Mouse (Mus musculus): ENCODE data around the gene Ifrd2.
A peak's percentile ranks its signal among the peaks of the same experiment; 100 is the strongest.

The Ifrd2 gene

GRCm38 (mm10) chr9:107624951-107625350 is 37.5 kb downstream of the Ifrd2 start:
- no peak for DNase-seq (ENCODE audit: low spot score)

DNA sequence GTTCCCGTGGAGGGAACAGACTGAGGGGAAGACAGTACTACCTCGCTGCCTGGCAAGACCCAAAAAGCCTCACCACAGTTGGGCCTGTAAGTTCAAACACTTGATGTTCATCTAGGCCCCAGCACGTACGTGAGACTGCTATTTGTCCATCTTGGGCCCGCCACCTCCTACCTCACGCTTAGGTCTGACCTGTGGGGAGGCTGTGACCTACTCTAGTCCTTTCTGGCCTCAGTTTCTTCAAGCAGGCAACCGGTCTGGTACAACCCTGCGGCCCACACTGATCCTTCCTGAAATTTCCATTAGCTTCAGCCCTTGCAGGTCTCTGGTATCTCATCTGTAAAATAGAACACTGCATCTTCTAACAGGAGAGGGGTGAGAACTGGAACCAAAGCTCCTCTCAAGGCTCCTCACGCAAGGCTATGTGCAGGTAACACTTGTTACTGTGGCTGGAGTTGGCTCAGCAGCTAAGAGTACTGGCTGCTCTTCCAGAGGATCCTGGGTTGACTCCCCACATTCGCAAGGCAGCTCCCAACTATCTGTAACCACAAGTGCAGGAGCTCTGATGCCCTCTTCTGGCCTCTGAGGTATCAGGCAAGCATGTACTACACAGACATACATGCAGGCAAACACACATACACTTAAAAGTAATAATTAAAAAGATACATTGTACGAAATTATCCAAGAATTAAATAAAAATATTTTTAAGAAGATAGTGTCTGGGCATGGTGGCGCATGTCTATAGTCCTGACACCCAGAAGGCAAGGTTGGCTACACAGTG is 38.1 kb downstream of the Ifrd2 start:
- no peak for DNase-seq (ENCODE audit: low spot score)

DNA sequence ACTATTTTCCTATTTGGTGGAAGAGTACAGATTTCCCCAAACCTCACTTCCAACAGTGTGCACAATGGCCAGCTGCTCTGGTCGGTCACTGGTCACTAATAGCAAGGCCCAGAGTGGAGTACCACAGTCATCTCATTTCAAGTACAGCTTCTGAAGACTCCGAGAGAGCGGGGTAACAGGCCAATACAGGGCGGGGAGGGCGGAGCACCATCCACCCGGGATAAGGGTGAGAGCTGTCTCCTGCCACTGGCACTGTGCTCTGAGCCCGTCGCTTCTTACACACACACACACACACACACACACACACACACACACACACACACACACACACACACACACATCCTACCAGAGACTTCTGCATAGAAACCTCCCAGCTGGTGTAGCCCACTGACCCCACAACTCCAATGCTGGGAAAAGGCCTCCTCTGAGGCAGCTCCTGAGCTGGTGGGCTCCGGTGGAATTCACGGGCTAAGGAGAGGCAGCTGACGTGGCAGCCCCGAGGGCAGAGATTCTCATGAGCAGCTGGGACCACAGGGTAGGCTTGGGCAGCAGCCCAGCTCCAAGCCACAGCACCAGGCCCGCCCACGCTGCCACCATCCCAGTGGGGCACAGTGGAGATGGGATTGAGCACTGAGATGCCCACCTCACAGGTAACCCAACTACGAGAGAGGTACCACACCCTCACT is 38.9 kb downstream of the Ifrd2 start:
- DNase-seq (ENCODE audit: low spot score): no peak

DNA sequence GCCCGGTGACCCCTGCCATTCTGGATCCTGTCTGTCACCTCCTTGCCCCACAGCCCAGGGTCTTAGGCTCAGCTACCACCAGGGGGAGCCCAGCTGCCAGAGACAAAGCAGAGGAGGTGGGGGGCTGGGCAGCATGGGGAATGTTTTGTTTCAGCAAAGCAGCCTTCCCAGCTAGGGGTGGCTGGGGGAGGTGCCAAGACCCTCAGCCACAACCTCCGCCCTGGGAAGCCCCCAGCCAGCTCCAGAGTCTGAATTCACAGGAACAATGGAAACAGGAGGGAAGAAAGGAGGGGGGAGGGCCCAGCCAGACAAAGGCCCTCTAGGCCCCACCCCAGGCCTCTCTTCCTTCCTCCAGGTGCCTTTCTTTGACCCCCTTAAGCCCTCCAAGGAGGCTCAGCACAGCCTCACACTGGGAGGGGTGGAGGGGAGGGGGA is 39.4 kb downstream of the Ifrd2 start:
- peak; percentile 81 for DNase-seq (ENCODE audit: low spot score)

DNA sequence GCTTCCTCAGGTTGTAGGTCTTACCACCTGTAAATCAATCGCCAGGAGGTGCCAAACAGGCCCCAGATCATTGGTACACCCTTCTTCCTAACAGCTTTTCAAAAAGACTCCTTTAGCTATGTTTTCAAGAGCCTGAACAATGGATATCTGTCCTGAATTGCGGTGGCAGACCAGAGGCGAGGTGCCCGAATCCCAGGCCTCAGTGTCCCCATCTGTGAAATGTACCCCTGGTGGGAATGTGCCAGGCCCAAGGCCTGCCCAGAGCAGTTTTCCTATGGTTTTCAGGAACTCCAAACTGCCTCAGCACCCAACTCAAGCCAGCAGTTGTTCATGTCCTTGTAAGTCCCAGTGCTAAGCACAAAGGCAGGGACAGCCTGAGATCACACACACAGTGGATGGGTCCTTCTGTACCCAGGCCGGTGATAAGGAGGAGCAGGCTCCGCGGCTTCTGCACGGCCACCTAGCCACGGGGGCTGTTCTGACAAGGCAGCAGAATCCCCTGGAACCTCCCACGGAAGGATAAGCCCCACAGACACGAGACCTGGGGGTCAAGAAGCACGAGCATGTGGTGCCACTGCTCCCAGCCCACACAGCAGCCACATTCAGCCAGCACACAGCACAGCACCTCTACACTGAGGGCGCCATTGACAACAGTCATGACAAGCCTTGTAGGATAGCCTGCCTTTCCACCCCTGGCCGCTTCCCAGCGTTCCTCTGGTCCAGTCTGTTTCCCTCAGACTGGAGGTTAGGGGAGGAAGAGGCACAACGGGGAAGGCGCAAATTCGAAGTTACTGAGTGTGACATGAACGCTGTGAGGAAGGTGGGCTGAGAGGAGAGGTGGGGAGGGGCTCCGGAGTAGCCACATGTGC is 40.2 kb downstream of the Ifrd2 start:
- no peak for DNase-seq (ENCODE audit: low spot score)

- no peak for DNase-seq (ENCODE audit: low spot score)
These were observed 41.4 kb downstream of the Ifrd2 start for GRCm38 (mm10) chr9:107628721-107629410.

DNA sequence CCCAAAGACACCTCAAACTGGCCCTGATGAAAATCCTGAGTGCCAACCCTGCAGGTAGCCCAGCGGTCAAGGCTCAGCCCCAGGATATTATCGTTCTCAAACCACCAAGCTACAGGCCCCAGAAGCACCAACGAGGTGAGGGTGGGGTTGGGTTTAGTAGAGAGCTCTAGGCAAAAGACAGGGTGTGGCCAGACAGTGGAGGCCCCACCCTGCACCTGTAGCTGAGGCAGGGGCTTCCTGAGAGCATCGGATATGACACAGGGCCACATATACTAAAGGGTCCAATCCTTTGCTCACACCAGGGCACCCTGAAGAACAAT is 41.9 kb downstream of the Ifrd2 start:
- no peak for DNase-seq (ENCODE audit: low spot score)

DNA sequence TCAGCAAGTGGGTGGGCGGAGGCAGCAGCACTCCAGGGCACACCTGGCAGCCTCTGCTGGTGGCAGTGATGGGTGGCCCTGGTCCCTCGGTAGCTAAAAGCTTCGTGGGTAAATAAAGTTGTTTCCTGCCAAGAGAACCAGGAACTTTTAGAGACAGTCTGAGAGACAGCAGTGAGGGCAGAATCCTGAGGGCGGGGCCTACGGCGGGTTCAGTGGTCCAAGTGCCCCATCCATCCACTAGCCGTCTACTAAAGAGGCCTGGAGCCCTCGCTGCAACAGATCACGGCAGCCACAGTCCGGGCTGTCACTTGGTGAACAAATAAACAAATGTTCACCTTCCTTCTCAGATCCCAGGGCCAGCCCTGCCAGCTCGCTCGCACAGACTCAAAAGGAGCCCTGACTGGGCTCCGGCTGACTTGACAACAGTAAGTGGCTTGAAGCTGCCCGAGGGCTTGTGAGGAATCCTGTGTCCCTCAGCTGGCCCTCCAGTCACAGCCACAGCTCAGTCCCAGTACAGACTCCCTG is 42.5 kb downstream of the Ifrd2 start:
- DNase-seq (ENCODE audit: low spot score): no peak

DNA sequence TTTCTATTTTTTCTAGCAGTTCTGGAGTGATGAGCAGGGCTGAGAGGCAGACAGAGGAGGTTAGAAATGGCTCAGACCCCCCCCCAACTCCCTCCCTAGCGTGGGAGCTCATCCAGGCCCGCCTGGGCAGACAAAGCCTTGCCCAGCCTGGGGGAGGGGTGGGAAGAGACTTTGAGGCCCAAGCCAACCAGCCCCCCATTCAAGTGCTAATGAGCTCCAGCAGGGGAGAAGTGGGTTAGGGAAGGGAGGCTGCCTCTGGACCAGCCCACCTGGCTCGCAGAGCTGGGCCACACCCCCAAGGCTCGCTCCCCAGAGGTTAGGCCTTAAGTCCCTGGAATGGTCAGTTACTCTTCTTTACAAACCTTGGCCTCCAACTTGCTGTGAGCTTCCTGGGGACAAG is 43.1 kb downstream of the Ifrd2 start:
- DNase-seq (ENCODE audit: low spot score): no peak

DNA sequence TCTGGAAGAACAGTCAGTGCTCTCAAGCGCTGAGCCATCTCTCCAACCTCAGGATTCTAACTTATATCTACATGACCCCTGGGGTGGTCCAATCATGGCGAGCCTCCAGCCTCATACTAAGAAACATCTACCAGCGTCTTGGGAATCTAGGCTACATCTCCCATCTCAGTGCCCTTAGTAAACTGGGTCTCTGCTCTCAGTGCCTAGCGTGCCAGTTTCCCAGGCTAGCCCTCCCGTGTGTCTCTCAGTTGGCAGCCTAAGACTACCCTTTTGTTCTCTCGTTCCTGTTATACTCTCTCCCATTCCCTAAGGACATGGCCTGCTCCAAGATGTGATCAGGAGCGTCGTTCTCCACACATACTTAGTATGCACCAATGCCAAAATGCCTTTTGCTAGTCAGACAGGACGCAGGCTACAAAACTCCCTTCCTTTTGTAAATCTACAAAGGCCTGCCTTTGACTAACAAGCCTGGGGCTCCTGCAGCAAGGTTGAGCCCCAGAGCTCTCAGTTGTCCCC is 43.9 kb downstream of the Ifrd2 start:
- DNase-seq (ENCODE audit: low spot score): no peak

- DNase-seq (ENCODE audit: low spot score): no peak
These were observed 44.4 kb downstream of the Ifrd2 start for GRCm38 (mm10) chr9:107631861-107632260.

DNA sequence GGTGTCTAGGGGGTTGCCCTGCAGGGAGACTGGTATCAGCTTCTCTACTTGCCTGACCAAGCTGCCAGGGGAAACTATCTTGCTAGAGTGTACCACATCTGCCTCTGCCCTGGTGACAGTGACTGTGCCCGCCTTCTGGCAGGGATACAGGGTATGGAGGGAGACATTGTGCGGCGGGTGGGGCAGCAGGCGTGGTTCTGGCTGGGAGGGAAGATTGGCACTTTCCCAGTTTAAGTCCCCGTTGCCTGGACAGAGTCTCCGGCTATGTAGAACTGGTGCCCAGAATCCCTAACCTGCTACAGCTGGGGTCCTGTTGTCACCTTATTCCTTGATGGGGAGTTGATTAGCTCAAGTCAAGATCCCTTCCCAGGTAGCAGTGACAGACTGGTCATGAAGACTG is 45.0 kb downstream of the Ifrd2 start:
- DNase-seq (ENCODE audit: low spot score): no peak

GRCm38 (mm10) chr9:107633091-107633660 is 45.7 kb downstream of the Ifrd2 start:
- peak; percentile 73 for DNase-seq (ENCODE audit: low spot score)

DNA sequence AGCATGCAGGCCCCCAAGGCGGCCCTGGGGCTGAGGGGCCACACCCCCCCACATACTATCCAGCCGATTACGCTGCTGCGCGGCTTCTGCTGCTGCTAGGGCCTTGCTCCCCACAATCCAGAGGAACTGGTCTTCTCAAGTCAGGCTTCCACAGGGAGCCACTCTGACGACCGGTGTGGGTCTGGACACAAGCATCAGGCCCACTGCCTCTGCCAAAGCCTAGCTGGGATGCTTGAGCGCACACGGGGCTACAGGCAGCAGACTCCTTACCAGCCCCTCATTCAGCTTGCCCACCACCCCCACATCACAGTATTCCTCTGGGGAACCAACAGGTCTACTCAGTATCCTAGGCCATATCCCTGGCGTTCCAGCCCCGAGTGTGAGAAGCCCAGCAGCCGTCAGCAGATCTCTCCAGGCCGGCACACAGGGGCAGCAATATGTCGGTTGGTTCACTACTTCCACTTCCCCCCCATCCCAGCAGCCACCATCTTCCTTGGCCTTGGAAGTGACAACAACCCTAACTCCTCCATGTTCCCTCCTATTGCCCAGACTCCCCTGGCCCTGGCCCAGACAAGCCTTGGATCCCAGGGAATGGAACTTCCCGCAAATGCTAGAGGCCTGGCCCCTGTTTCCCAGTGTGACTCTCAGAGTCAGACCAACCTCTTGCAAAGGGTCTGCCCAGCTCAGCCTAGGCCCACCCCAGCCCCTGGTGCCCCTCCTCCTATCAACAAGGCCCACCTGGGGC is 46.4 kb downstream of the Ifrd2 start:
- no peak for DNase-seq (ENCODE audit: low spot score)

GRCm38 (mm10) chr9:107634406-107635278 is 47.2 kb downstream of the Ifrd2 start:
- DNase-seq (ENCODE audit: low spot score): no peak

DNA sequence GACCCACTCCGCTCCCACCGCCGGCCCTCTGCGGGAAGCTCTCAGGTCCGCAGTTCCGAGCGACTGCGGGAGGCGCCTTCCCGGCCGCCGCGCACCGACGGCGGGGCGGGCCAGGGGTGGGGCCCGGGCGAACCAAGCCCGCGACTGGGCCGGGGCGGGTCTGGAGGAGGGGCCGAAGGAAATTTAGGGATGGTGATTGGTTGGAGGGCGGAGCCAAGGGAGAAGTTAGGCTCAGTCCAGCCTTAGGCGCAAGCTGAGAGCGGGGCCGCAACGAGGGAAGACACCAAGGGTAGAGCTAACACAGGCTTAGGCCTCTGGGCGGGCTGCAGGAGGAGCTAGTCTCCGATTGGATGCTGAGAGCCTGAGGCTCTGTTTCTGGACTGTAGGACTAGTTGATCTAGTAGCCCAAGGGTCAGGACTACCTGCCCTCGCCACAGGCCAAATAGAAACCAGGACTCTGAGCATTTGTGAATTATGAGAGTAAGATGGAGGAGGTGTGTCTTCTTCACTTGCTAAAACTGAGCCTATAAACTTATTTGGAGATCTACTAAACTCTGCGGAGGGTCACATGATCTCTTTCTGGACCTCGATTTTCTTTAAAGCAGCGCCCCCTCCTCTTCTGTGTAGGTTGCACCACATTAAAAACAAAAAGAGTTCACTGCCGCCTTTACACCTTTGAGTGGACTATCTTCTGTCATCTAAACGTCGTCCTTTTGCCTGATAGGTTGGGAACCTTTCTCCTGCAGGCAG is 48.0 kb downstream of the Ifrd2 start, which contains the start of gene Gnai2:
Gnai2 (minus strand) TSS at position 89 of the 750 bp plus-strand sequence.
- DNase-seq (ENCODE audit: low spot score): peak; percentile 93

- DNase-seq (ENCODE audit: low spot score): no peak
These were observed 49.6 kb downstream of the Ifrd2 start for GRCm38 (mm10) chr9:107637070-107637469.

GRCm38 (mm10) chr9:107640257-107640772 is 52.9 kb downstream of the Ifrd2 start:
- DNase-seq (ENCODE audit: low spot score): no peak

DNA sequence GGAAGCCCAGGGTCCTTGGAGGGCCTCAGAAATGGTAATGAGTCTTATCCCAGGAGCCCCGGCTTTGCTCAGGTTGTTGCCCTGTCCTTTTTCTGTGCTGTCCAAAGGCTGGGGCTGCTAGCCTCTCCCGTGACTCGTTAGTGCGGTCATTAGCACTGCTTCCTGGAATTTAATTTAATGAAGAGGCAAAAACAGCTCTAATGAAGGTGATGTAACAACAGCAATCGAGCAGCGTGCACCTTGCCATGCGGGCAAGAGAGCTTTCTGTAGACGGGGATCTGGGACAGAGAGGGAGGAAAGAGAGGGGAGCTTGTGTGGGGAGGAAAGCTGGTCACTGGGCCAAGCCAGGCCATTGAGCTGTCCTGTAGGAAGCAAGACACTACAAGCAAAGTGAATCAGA is 54.2 kb downstream of the Ifrd2 start:
- no peak for DNase-seq (ENCODE audit: low spot score)

Data from urinary bladder, postnatal 25 days (tissue).